Mouse (Mus musculus): Measurements from ENCODE around the gene Lrrc9.

Lrrc9 gene

GRCm38 (mm10) chr12:72441839-72442576 is at the start of gene Lrrc9:
Gene Lrrc9 (plus strand): TSS chr12:72441866.
- peak in 1 of 2 experiments; percentile 7 for DNase-seq

GRCm38 (mm10) chr12:72393046-72393805 is 48.4 kb upstream of the Lrrc9 start:
- no peak for DNase-seq

- no peak for DNase-seq
Observed at GRCm38 (mm10) chr12:72405031-72405430, 36.6 kb upstream of the Lrrc9 start.

GRCm38 (mm10) chr12:72407146-72407545 is 34.5 kb upstream of the Lrrc9 start:
- no peak for DNase-seq

GRCm38 (mm10) chr12:72407721-72408110 is 34.0 kb upstream of the Lrrc9 start:
- no peak for DNase-seq

- DNase-seq, result peak in 1 of 2 experiments; percentile 19
Observed at GRCm38 (mm10) chr12:72408111-72408891, 33.4 kb upstream of the Lrrc9 start.

GRCm38 (mm10) chr12:72408954-72409353 is 32.7 kb upstream of the Lrrc9 start, which contains the start of gene Rtn1:
Gene Rtn1 (minus strand): TSS chr12:72409054.
- no peak for DNase-seq

- DNase-seq, result no peak
Observed at GRCm38 (mm10) chr12:72417762-72418161, 23.9 kb upstream of the Lrrc9 start.

- DNase-seq, result no peak
Observed at GRCm38 (mm10) chr12:72422681-72423080, 19.0 kb upstream of the Lrrc9 start.

GRCm38 (mm10) chr12:72427722-72428126 is 13.9 kb upstream of the Lrrc9 start:
- peak; percentile 19 to 64 for DNase-seq

- no peak for DNase-seq
Observed at GRCm38 (mm10) chr12:72432209-72432608, 9.5 kb upstream of the Lrrc9 start.

- DNase-seq, result no peak
Observed at GRCm38 (mm10) chr12:72433241-72433865, 8.3 kb upstream of the Lrrc9 start.

- DNase-seq, result no peak
Observed at GRCm38 (mm10) chr12:72437676-72438341, 3.9 kb upstream of the Lrrc9 start.

- no peak for DNase-seq
Observed at GRCm38 (mm10) chr12:72438961-72439480, 2.6 kb upstream of the Lrrc9 start.

GRCm38 (mm10) chr12:72453941-72454340 is 12.3 kb downstream of the Lrrc9 start:
- DNase-seq, result no peak

GRCm38 (mm10) chr12:72461191-72461893 is 19.7 kb downstream of the Lrrc9 start:
- no peak for DNase-seq

GRCm38 (mm10) chr12:72461894-72462530 is 20.3 kb downstream of the Lrrc9 start:
- peak in 1 of 2 experiments; percentile 53 for DNase-seq

GRCm38 (mm10) chr12:72465826-72466501 is 24.3 kb downstream of the Lrrc9 start:
- DNase-seq, result no peak

- no peak for DNase-seq
Observed at GRCm38 (mm10) chr12:72467269-72467668, 25.6 kb downstream of the Lrrc9 start.

GRCm38 (mm10) chr12:72467789-72468188 is 26.1 kb downstream of the Lrrc9 start:
- no peak for DNase-seq

Data from spleen, adult 18-20 months (tissue).